Mouse (Mus musculus): ENCODE data around the gene Frrs1.

DNA sequence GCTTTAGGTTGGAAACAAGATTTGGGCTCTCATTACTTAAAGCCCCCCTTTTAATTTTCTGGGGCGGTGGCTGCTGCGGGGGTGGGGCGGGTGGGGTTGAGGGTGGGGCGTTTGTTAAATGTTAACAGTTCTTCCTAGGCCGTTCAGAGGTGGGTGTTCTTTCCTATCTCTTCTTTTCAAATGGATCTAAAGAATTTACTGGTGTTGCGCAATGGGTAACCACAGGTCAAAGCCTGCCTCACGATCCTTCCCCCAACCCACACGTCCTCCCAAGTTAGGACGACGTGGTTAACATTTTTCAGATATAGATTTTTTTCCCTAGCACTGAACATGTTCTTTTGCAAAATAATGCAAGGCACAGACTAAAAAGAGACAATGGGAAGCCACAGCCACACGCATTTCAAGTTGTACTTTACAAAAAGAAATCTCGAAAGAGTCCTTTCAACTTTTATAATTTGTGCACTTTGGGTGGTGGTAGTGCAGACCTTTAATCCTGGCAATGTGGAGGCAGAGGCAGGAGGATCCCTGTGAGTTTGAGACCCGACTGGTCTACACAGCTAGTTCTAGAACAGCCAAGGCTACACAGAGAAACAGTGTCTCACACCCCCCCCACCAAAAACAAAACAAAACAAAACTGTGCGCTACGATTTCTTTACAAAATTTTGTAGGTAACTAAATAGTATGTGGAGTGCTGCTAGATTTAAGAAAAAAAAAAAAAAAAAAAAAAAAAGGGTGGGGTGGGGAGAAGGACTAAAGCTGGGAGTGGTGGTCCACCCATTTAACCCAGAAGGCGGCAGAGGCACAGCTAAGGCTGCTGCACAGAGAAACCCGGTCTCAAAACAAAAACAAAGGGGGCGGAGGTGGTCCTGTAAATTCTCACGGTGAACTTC lies 1.3 kb downstream of the Frrs1 start:
- no peak for TF ChIP-seq POLR2A (IDR thresholded peaks at IDR 0.05; ENCODE audit: borderline replicate concordance, extremely low read depth, insufficient read depth, insufficient read length, poor library complexity, severe bottlenecking)
- no peak for TF ChIP-seq CTCF (IDR thresholded peaks at IDR 0.05; ENCODE audit: borderline replicate concordance, extremely low read depth, insufficient read depth, insufficient read length)

Measured in brain, embryonic 14.5 days (tissue).